Mouse (Mus musculus) forebrain, embryonic 16.5 days (tissue): ENCODE measurements around the gene Zfp846. TPM values are rescaled to one million over a fixed set of nuclear protein-coding genes. Genes with fewer than 3 reads are reported as not detected.
A peak's percentile ranks its signal among the peaks of the same experiment; 100 is the strongest.

ENCODE experiments used
- ATAC-seq: fragments of 200-750 bp; cut with Nextera tagmentation; 2 replicates; pipeline ENCODE4 v1.8.0; 2017; ENCODE audit warnings: mild to moderate bottlenecking, moderate library complexity
- H3K27ac ChIP-seq: fragments of 300-500 bp; sonication (generic); 2 replicates; pipeline ENCODE4 v1.5.1; 2014; ENCODE audit warnings: low read length, control low read depth
- H3K27me3 ChIP-seq: fragments of 300-500 bp; sonication (generic); replicated peaks from 2 replicates; pipeline ENCODE4 v1.6.1; 2014; ENCODE audit warnings: low read length; ENCODE audit not compliant: control insufficient read depth, insufficient read depth
- H3K36me3 ChIP-seq: fragments of 300-500 bp; sonication (generic); 2 replicates; pipeline ENCODE4 v1.6.1; 2014; ENCODE audit not compliant: control insufficient read depth, insufficient read depth
- H3K4me1 ChIP-seq: fragments of 300-500 bp; sonication (generic); replicated peaks from 2 replicates; pipeline ENCODE4 v1.6.1; 2014; ENCODE audit warnings: low read length; ENCODE audit not compliant: control insufficient read depth, insufficient read depth
- H3K4me2 ChIP-seq: fragments of 300-500 bp; sonication (generic); 2 replicates; pipeline ENCODE4 v1.6.1; 2014; ENCODE audit warnings: mild to moderate bottlenecking, low read length, control low read depth
- H3K4me3 ChIP-seq: fragments of 300-500 bp; sonication (generic); replicated peaks from 2 replicates; pipeline ENCODE4 v1.5.1; 2014; ENCODE audit warnings: mild to moderate bottlenecking, low read length, control low read depth
- H3K9ac ChIP-seq: fragments of 300-500 bp; sonication (generic); replicated peaks from 2 replicates; pipeline ENCODE4 v1.6.1; 2014; ENCODE audit warnings: low read depth, low read length, control low read depth
- H3K9me3 ChIP-seq: fragments of 300-500 bp; sonication (generic); 2 replicates; pipeline ENCODE4 v1.6.1; 2016; ENCODE audit warnings: low read length; ENCODE audit not compliant: control insufficient read depth
- WGBS: fragments of 180-500 bp; shearing (Covaris S2); extraction: QIAGEN DNeasy Blood & Tissue Kit; methylation state at CpG from one replicate; pipeline ENCODE4 v1.1.7; 2014; 5-methylcytosine and 5-hydroxymethylcytosine counted together
- polyA plus RNA-seq: library from polyadenylated mRNA; unstranded; fragments of >200 nt; fragmentation: Nextera tagmentation; extraction: Ambion mirVana; gene quantifications from 2 replicates; pipeline ENCODE4 v1.2.1, GENCODE M21; 2015

The Zfp846 gene
- polyA plus RNA-seq, 1 experiment from 2014 or later, result 53.7 TPM

GRCm38 (mm10) chr9:20643781-20644180, 62.7 kb downstream of the Zfp846 start:
- peaks cover 4% of the 10 kb centered on the region; the same call in 1 of the 2 replicates for H3K36me3 ChIP-seq
- H3K9ac ChIP-seq, result peak overlapping the region; percentile 75
- H3K27ac ChIP-seq, result peak overlapping the region; percentile 89
- peak overlapping the region; percentile 92 for H3K4me3 ChIP-seq
- no peaks in the 10 kb centered on the region for H3K27me3 ChIP-seq
- ATAC-seq, result no peak
- H3K4me1 ChIP-seq, result peaks cover 37% of the 10 kb centered on the region
- no peaks in the 10 kb centered on the region for H3K9me3 ChIP-seq
- WGBS, result 11% methylated on average over 13 of the region's 13 CpGs
- H3K4me2 ChIP-seq, result peak overlapping the region; percentile 100

- peak; percentile 54 for ATAC-seq
- H3K9me3 ChIP-seq, result no peaks in the 10 kb centered on the region
These were observed 63.4 kb downstream of the Zfp846 start, which contains the start of gene Fbxl12 for GRCm38 (mm10) chr9:20644360-20645081. Gene Fbxl12, minus strand, starts transcription at chr9:20644767.

DNA sequence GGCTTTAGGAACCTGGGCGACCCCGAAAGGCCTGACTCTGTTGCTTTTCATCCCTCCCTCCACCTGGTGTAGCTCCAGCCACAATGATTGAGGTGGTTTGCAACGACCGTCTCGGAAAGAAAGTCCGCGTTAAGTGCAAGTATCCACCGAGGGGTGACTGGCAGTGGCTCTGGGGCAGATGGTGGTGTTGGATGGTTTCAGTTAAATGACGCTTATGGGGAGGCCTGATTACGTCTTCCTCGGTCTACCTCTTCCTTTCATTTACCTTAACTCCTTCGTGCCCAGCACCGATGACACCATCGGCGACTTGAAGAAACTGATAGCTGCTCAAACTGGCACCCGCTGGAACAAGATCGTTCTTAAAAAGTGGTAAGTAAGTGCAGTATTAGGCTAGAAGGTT, 64.0 kb downstream of the Zfp846 start:
- no peak for ATAC-seq
- WGBS, result 4% methylated on average over 17 of the region's 17 CpGs
- Histone ChIP-seq H3K36me3 (peaks cover 4% of the 10 kb centered on the region; the same call in 1 of the 2 replicates), H3K9ac (peak overlapping the region; percentile 75), H3K4me1 (peaks cover 32% of the 10 kb centered on the region), H3K9me3 (no peaks in the 10 kb centered on the region), H3K27ac (peak overlapping the region; percentile 89), H3K4me2 (peak overlapping the region; percentile 100), H3K4me3 (peak overlapping the region; percentile 92), H3K27me3 (no peaks in the 10 kb centered on the region)

More at GRCm38 (mm10) chr9:20644360-20645081, 63.4 kb downstream of the Zfp846 start, which contains the start of gene Fbxl12:
- Histone ChIP-seq H3K4me3 (peak within 1 kb of the TSS; percentile 92), H3K4me2 (peak within 1 kb of the TSS; percentile 100), H3K4me1 (peaks cover 36% of the 10 kb centered on the region), H3K36me3 (peaks cover 4% of the 10 kb centered on the region; the same call in 1 of the 2 replicates), H3K27ac (peak within 1 kb of the TSS; percentile 89), H3K9ac (peak within 1 kb of the TSS; percentile 75), H3K27me3 (no peaks in the 10 kb centered on the region)
- WGBS, result under 1% methylated on average over 43 of the region's 43 CpGs

GRCm38 (mm10) chr9:20651602-20652259, 70.6 kb downstream of the Zfp846 start, which contains the start of gene Pin1:
Gene Pin1, plus strand, starts transcription at chr9:20652095.
- WGBS, result under 1% methylated on average over 45 of the region's 45 CpGs
- Histone ChIP-seq H3K27ac (peak within 1 kb of the TSS; percentile 49), H3K4me3 (peak within 1 kb of the TSS; percentile 92), H3K4me2 (peak within 1 kb of the TSS; percentile 82), H3K27me3 (no peaks in the 10 kb centered on the region), H3K9me3 (no peaks in the 10 kb centered on the region), H3K9ac (peak within 1 kb of the TSS; percentile 68), H3K36me3 (peaks cover 11% of the 10 kb centered on the region; the same call in 1 of the 2 replicates), H3K4me1 (peaks cover 31% of the 10 kb centered on the region)
- ATAC-seq, result peak; percentile 99

DNA sequence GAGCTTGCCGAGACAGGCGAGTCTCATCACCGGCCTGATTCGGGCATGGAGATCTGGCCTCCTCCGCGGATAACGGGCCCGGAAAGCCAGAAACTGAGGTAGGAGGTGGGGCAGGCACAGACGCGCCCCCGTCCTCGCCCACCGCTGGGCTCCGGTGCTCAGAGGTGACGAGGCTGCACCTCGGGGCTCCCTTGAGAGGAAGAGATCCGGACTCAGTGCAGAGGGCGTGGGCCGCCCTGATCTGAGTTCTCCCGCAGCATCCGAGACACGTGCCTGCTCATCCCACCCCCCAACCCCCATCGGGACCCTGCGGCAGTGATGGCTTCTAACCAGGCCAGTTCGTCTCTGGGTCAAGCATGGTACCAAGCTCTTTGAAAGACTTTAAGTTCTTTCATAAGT, 71.2 kb downstream of the Zfp846 start:
- H3K36me3 ChIP-seq, result peaks cover 11% of the 10 kb centered on the region
- H3K27me3 ChIP-seq, result no peaks in the 10 kb centered on the region
- WGBS, result under 1% methylated on average over 25 of the region's 25 CpGs
- H3K4me1 ChIP-seq, result peaks cover 31% of the 10 kb centered on the region
- no peak; the same call in 1 of the 2 replicates for ATAC-seq
- H3K9ac ChIP-seq, result peak overlapping the region; percentile 68
- H3K27ac ChIP-seq, result 0 out of 2 replicates have a peak overlapping the region, but pooled peaks have one; percentile 11
- peak overlapping the region; percentile 92 for H3K4me3 ChIP-seq
- H3K9me3 ChIP-seq, result no peaks in the 10 kb centered on the region
- H3K4me2 ChIP-seq, result peak overlapping the region; percentile 82

- no peak for ATAC-seq
- Histone ChIP-seq H3K4me3 (no peak overlapping the region), H3K9me3 (no peaks in the 10 kb centered on the region), H3K36me3 (peaks cover 8% of the 10 kb centered on the region), H3K4me2 (no peak overlapping the region), H3K27me3 (no peaks in the 10 kb centered on the region), H3K27ac (no peak overlapping the region), H3K4me1 (peaks cover 31% of the 10 kb centered on the region), H3K9ac (no peak overlapping the region)
- WGBS, result 89% methylated on average over 3 of the region's 3 CpGs
These were observed 72.8 kb downstream of the Zfp846 start for GRCm38 (mm10) chr9:20653859-20654258.

Other genes starting within 250 kb of the Zfp846 start
- not detected in 2 replicates for gene Olfr18, start 245.2 kb upstream of the Zfp846 start, polyA plus RNA-seq
- gene Zfp560, start 196.1 kb upstream of the Zfp846 start, polyA plus RNA-seq, result 47.2 and 51.2 TPM in 2 replicates
- 21.8 and 26.9 TPM in 2 replicates for gene Zfp26, start 121.1 kb upstream of the Zfp846 start, polyA plus RNA-seq
- 35.7 and 36.7 TPM in 2 replicates for gene Zfp426, start 88.5 kb upstream of the Zfp846 start, polyA plus RNA-seq
- gene Zfp266, start 59.9 kb upstream of the Zfp846 start, polyA plus RNA-seq, result 173 and 186 TPM in 2 replicates
- 467 and 469 TPM in 2 replicates for gene Ubl5, start 61.6 kb downstream of the Zfp846 start, polyA plus RNA-seq
- gene Fbxl12, start 63.5 kb downstream of the Zfp846 start, polyA plus RNA-seq, result 15.0 and 16.2 TPM in 2 replicates
- gene Pin1, start 70.8 kb downstream of the Zfp846 start, polyA plus RNA-seq, result 58.9 and 63.2 TPM in 2 replicates
- gene Olfm2, start 165.1 kb downstream of the Zfp846 start, polyA plus RNA-seq, result 143 and 173 TPM in 2 replicates
- 0.26 and 0.33 TPM in 2 replicates for gene Col5a3, start 233.8 kb downstream of the Zfp846 start, polyA plus RNA-seq
- not detected in 2 replicates for gene Rdh8, start 237.2 kb downstream of the Zfp846 start, polyA plus RNA-seq